8 mouse cellular contexts compared by ENCODE assay signal in genomic region chr9:44965833-44966466, GRCm38 (mm10). TPM values are rescaled to one million over a fixed set of nuclear protein-coding genes. Genes with fewer than 3 reads are reported as not detected.
DNase-seq lines count a peak whose midpoint lies in the region; ATAC-seq and TF ChIP-seq lines count a peak whose summit lies in the region.

No protein-coding gene starts in this region.

- peaks cover 25% of the 10 kb centered on the region for H3K36me3 ChIP-seq in heart, embryonic 13.5 days
- H3K36me3 ChIP-seq in E14TG2a.4 (ENCODE audit: insufficient read depth, low read length) = peaks cover 24% of the 10 kb centered on the region
- peaks cover 16% of the 10 kb centered on the region for H3K36me3 ChIP-seq in forebrain, embryonic 14.5 days (ENCODE audit: control insufficient read depth, insufficient read depth, low read length)
- H3K36me3 ChIP-seq in liver, postnatal 0 days (replicated peaks; ENCODE audit: insufficient read depth, low read length) = peaks cover 17% of the 10 kb centered on the region

- H3K27me3 ChIP-seq in heart, embryonic 13.5 days (replicated peaks) = peaks cover 10% of the 10 kb centered on the region
- no peaks in the 10 kb centered on the region for H3K27me3 ChIP-seq in E14TG2a.4 (ENCODE audit: insufficient read depth, low read length)
- H3K27me3 ChIP-seq in forebrain, embryonic 14.5 days (replicated peaks; ENCODE audit: control insufficient read depth, insufficient read depth, low read length) = no peaks in the 10 kb centered on the region
- no peaks in the 10 kb centered on the region for H3K27me3 ChIP-seq in liver, postnatal 0 days (ENCODE audit: insufficient read depth, low read length)

- H3K4me2 ChIP-seq in heart, embryonic 13.5 days = peak overlapping the region; percentile 95
- peak overlapping the region; percentile 81 for H3K4me2 ChIP-seq in forebrain, embryonic 14.5 days (ENCODE audit: low read length)
- H3K4me2 ChIP-seq in liver, postnatal 0 days (ENCODE audit: low read depth, low read length) = peak overlapping the region; percentile 84

- DNase-seq in heart, adult 8-10 months (ENCODE audit: low spot score) = no peak
- DNase-seq in forebrain, embryonic 14.5 days (ENCODE audit: low spot score) = no peak
- no peak for DNase-seq in liver, postnatal 0 days
- no peak for DNase-seq in urinary bladder, postnatal 10 days (ENCODE audit: low spot score)
- DNase-seq in retina, embryonic 14.5 days (ENCODE audit: low spot score) = no peak

- H3K4me3 ChIP-seq in heart, embryonic 13.5 days = peak overlapping the region; percentile 89
- peak overlapping the region; percentile 96 for H3K4me3 ChIP-seq in E14TG2a.4 (replicated peaks; ENCODE audit: low read length)
- peak overlapping the region; percentile 81 for H3K4me3 ChIP-seq in forebrain, embryonic 14.5 days (ENCODE audit: low read depth, low read length)
- peak overlapping the region; percentile 95 for H3K4me3 ChIP-seq in liver, postnatal 0 days (ENCODE audit: low read depth, low read length)

- no peak for ATAC-seq in heart, embryonic 13.5 days (ENCODE audit: extremely low read depth, insufficient number of reproducible peaks, low FRiP score, low TSS enrichment)
- 0 out of 2 replicates have a peak, but pooled peaks have one; percentile 1 for ATAC-seq in forebrain, embryonic 14.5 days
- ATAC-seq in liver, postnatal 0 days = peak; percentile 5; the same call in 1 of the 2 replicates
- ATAC-seq in monocyte, adult 5-6 weeks (replicated peaks; ENCODE audit: insufficient number of reproducible peaks, low FRiP score, low TSS enrichment, poor library complexity, severe bottlenecking) = no peak

- H3K9ac ChIP-seq in heart, embryonic 13.5 days = peak overlapping the region; percentile 77
- peak overlapping the region; percentile 62 for H3K9ac ChIP-seq in forebrain, embryonic 14.5 days (ENCODE audit: low read length)
- H3K9ac ChIP-seq in liver, postnatal 0 days (replicated peaks) = peak overlapping the region; percentile 50; the same call in 1 of the 2 replicates

- TF ChIP-seq CTCF in E14TG2a.4 (conservative IDR thresholded peaks at IDR 0.05; ENCODE audit: low read length) = no peak
- TF ChIP-seq CTCF in liver, postnatal 0 days (IDR thresholded peaks at IDR 0.05; ENCODE audit: low read depth) = no peak

- H3K9me3 ChIP-seq in heart, embryonic 13.5 days = no peaks in the 10 kb centered on the region
- no peaks in the 10 kb centered on the region for H3K9me3 ChIP-seq in E14TG2a.4 (ENCODE audit: low read length)
- no peaks in the 10 kb centered on the region for H3K9me3 ChIP-seq in forebrain, embryonic 14.5 days (replicated peaks; ENCODE audit: control insufficient read depth, low read length)
- no peaks in the 10 kb centered on the region for H3K9me3 ChIP-seq in liver, postnatal 0 days (ENCODE audit: low read length)

- peaks cover 16% of the 10 kb centered on the region for H3K4me1 ChIP-seq in heart, embryonic 13.5 days
- H3K4me1 ChIP-seq in E14TG2a.4 (replicated peaks; ENCODE audit: low read depth, low read length) = peaks cover 19% of the 10 kb centered on the region
- peaks cover 13% of the 10 kb centered on the region for H3K4me1 ChIP-seq in forebrain, embryonic 14.5 days (ENCODE audit: control insufficient read depth, insufficient read depth, low read length)
- peaks cover 10% of the 10 kb centered on the region; the same call in 1 of the 2 replicates for H3K4me1 ChIP-seq in liver, postnatal 0 days (ENCODE audit: insufficient read depth)

- H3K27ac ChIP-seq in heart, embryonic 13.5 days (replicated peaks) = peak overlapping the region; percentile 32
- H3K27ac ChIP-seq in forebrain, embryonic 14.5 days (ENCODE audit: low read depth, low read length) = no peak overlapping the region
- H3K27ac ChIP-seq in liver, postnatal 0 days (ENCODE audit: low read depth) = peak overlapping the region; percentile 90

- WGBS in heart, embryonic 13.5 days = 14% methylated on average over 10 of the region's 10 CpGs
- 15% methylated on average over 10 of the region's 10 CpGs for WGBS in forebrain, embryonic 14.5 days
- WGBS in liver, postnatal 0 days (ENCODE audit: insufficient replicate concordance) = 14% methylated on average over 10 of the region's 10 CpGs

- TF ChIP-seq EP300 in liver, postnatal 0 days (IDR thresholded peaks at IDR 0.05; ENCODE audit: low read depth) = no peak

RNA-seq across cellular contexts. Expression of gene Ube4a, which starts 0.6 kb away (rescaled TPM):
- 15.9 and 17.4 TPM in 2 replicates for polyA plus RNA-seq in heart, embryonic 13.5 days (2015; fragmentation: Nextera tagmentation; extraction: Ambion mirVana)
- total RNA-seq in heart, adult 8-10 months (2022) = 10 to 100 TPM; 33.8 to 42.1 (median 35.3) TPM
- 46.0 and 53.0 TPM in 2 replicates for polyA plus RNA-seq in forebrain, embryonic 14.5 days (2014; fragmentation: Nextera tagmentation; extraction: Ambion mirVana)
- polyA plus RNA-seq in liver, postnatal 0 days (2015; fragmentation: Nextera tagmentation; extraction: Ambion mirVana) = 7.5 and 7.9 TPM in 2 replicates
- total RNA-seq in monocyte, adult 5-6 weeks (2017) = 17.7 to 43.2 TPM (median 41.6 TPM) in 3 replicates

RNA-seq across cellular contexts. Expression of gene Cd3g, which starts 14.3 kb away (rescaled TPM):
- 1.9 TPM in 1 of 2 replicates, not detected in the other for polyA plus RNA-seq in heart, embryonic 13.5 days (2015; fragmentation: Nextera tagmentation; extraction: Ambion mirVana)
- 1 to 10 TPM in 2 of 4 experiments, under 1 TPM in 2; 0.34 to 1.2 (median 0.75) TPM for total RNA-seq in heart, adult 8-10 months (2022)
- not detected in 2 replicates for polyA plus RNA-seq in forebrain, embryonic 14.5 days (2014; fragmentation: Nextera tagmentation; extraction: Ambion mirVana)
- polyA plus RNA-seq in liver, postnatal 0 days (2015; fragmentation: Nextera tagmentation; extraction: Ambion mirVana) = 1.8 and 2.2 TPM in 2 replicates
- 14.2 to 35.0 TPM (median 22.5 TPM) in 3 replicates for total RNA-seq in monocyte, adult 5-6 weeks (2017)

RNA-seq across cellular contexts. Expression of gene Cd3d, which starts 15.6 kb away (rescaled TPM):
- 0.45 TPM in 1 of 2 replicates, not detected in the other for polyA plus RNA-seq in heart, embryonic 13.5 days (2015; fragmentation: Nextera tagmentation; extraction: Ambion mirVana)
- not detected for total RNA-seq in heart, adult 8-10 months (2022)
- not detected in 2 replicates for polyA plus RNA-seq in forebrain, embryonic 14.5 days (2014; fragmentation: Nextera tagmentation; extraction: Ambion mirVana)
- 0.17 and 0.46 TPM in 2 replicates for polyA plus RNA-seq in liver, postnatal 0 days (2015; fragmentation: Nextera tagmentation; extraction: Ambion mirVana)
- total RNA-seq in monocyte, adult 5-6 weeks (2017) = 3.0 to 5.9 TPM (median 3.4 TPM) in 3 replicates

RNA-seq across cellular contexts. Expression of gene Cd3e, which starts 43.5 kb away (rescaled TPM):
- 0.55 TPM in 1 of 2 replicates, not detected in the other for polyA plus RNA-seq in heart, embryonic 13.5 days (2015; fragmentation: Nextera tagmentation; extraction: Ambion mirVana)
- 1 to 10 TPM in 2 of 4 experiments, not detected in 2; 1.3 to 1.5 TPM for total RNA-seq in heart, adult 8-10 months (2022)
- polyA plus RNA-seq in forebrain, embryonic 14.5 days (2014; fragmentation: Nextera tagmentation; extraction: Ambion mirVana) = not detected in 2 replicates
- not detected in 2 replicates for polyA plus RNA-seq in liver, postnatal 0 days (2015; fragmentation: Nextera tagmentation; extraction: Ambion mirVana)
- total RNA-seq in monocyte, adult 5-6 weeks (2017) = 0.32 to 1.6 TPM (median 0.76 TPM) in 3 replicates

RNA-seq across cellular contexts. Expression of gene Atp5l, which starts 45.4 kb away (rescaled TPM):
- 1,009 and 1,200 TPM in 2 replicates for polyA plus RNA-seq in heart, embryonic 13.5 days (2015; fragmentation: Nextera tagmentation; extraction: Ambion mirVana)
- 1,000 to 10,000 TPM; 1,427 to 1,918 (median 1,690) TPM for total RNA-seq in heart, adult 8-10 months (2022)
- polyA plus RNA-seq in forebrain, embryonic 14.5 days (2014; fragmentation: Nextera tagmentation; extraction: Ambion mirVana) = 680 and 882 TPM in 2 replicates
- polyA plus RNA-seq in liver, postnatal 0 days (2015; fragmentation: Nextera tagmentation; extraction: Ambion mirVana) = 764 and 787 TPM in 2 replicates
- total RNA-seq in monocyte, adult 5-6 weeks (2017) = 129 to 228 TPM (median 191 TPM) in 3 replicates

Comparison
In these comparisons a context has a peak if more than half of its experiments do, and no peak if none do; other contexts are left out.
1. ATAC-seq: peak in forebrain, embryonic 14.5 days (single experiment) and liver, postnatal 0 days (single experiment); none in heart, embryonic 13.5 days (single experiment) and monocyte, adult 5-6 weeks (single experiment).
2. Peak in every context shown above with its lines, with median percentiles within 50 percentile points of each other: H3K4me2 ChIP-seq, H3K4me3 ChIP-seq and H3K9ac ChIP-seq.